Mouse (Mus musculus): ENCODE measurements around the gene Olfr770.
"Not testable (repeated sequence)": the region's sequence is repeated elsewhere in the genome, so short reads cannot be mapped to it uniquely, and the experiment has no call there.

The Olfr770 gene

DNA sequence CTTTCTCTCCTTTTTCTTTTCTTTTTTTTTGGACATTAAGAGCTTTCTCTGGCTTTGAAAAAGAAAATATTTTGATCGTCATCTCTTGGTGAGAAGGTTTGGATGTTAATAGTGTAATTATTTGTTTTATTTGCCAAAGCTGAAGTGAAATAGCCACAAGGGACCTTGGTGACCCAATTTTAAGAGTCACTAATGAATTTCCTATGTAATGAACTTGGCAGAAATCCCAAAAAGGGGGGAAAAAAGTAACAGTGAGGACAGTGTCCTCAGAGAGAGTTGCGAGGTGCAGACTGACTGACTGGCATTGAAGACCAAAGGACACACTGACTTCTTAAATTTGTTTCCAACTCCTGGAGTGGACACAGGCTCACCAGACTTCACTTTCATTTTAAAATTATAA, at the start of gene Olfr770:
Gene Olfr770 (minus strand): TSS at position 101 of the 400 bp plus-strand sequence.
- in situ Hi-C loops (cut with MboI), result no loop called here

DNA sequence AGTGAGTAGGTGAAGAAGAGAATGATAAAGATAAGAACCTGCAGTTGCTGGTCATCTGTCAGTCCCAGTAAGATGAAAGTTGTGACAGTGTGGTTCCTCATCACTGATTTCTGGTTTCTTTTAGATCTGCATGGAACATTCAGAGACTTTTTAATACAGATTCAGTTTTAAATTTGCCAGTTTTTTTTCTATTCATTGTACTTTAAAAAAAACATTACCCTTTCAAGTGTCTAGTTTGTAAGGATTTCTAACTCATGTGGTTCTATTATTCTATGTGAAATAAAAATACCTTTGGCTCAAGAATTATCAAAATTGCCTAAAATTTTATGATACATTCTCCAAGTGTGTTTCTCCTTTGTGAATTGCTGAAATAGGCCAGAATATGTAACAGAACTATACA, 48.5 kb upstream of the Olfr770 start, which contains the start of gene Olfr773:
Gene Olfr773 (minus strand): TSS at position 101 of the 400 bp plus-strand sequence.
- in situ Hi-C loops (cut with MboI), result not testable (repeated sequence)

DNA sequence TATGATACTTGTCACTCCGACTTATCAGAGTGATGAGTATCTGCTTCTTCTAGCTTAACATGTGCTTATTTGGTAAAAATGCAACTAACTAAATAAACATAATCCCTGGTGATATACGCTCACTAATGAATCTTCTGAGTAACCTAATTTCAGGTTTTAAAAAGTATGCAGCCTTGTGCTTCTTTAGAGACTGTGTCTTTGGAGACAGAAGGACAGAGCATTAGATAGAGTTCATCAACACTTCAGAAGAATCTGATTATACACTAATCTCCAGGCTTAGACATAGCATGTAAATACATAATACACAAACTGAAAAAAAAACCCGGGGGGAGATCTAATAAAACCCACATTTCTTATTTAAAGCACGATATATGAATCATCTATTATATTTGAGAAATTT, 39.0 kb upstream of the Olfr770 start, which contains the start of gene Olfr772:
Gene Olfr772 (minus strand): TSS at position 101 of the 400 bp plus-strand sequence.
- in situ Hi-C loops (cut with MboI), result not testable (repeated sequence)

DNA sequence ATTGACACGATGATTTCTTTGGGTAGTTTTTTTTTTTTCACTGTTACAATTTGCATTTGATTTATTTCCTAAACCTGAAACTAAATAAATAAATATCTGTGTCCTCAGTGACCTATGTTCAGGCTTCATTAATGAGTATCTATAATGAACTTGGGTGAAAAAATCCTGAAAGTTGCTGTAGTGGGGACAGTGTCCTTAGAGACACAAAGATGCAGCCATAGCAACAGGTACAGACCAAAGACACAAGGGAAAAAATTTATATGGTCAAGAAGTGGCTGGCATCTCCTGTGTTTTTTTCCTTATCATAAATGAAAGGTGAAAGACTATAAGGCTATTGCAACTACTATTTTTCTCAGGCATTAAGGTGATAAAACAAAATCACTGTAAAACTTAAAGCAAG, 25.9 kb upstream of the Olfr770 start, which contains the start of gene Olfr771:
Gene Olfr771 (minus strand): TSS at position 101 of the 400 bp plus-strand sequence.
- in situ Hi-C loops (cut with MboI), result no loop called here

DNA sequence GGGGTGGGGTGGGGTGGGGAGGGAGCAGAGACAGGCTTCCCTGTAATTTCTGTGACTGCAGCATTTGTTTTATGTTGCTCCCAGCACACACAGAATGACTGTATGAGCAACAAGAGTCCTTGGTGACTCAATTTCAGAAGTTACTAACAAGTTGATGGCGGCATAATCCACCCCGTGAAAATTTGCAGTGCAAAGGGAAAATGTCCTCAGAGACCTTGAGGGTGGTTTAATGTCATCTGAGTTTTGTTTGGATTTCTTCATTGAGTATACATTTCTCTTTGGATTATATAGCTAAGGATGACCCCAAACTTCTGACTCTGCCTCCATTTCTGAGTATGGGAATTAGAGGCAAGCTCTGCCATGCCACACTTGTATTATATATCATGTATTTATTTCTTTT, 21.0 kb downstream of the Olfr770 start, which contains the start of gene Olfr769:
Gene Olfr769 (minus strand): TSS at position 101 of the 400 bp plus-strand sequence.
- in situ Hi-C loops (cut with MboI), result no loop called here

DNA sequence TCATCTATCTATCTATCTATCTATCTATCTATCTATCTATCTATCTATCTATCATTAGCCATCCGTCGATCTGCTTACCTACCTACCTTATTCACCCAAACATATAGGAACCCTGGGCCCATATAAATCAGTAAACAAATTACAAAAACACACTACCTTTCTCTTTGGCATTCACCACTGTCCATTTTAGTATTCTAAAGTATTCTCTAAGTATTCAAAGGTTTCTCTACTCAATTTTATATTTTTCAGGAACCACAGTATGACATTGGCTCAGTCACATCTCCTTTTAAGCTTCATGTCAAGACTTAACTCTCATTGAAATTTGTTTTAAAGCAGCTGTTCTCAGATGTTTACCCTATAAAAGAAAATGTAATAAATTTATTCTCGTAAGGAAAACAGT, 23.7 kb downstream of the Olfr770 start:
- in situ Hi-C loops (cut with MboI), result no loop called here

DNA sequence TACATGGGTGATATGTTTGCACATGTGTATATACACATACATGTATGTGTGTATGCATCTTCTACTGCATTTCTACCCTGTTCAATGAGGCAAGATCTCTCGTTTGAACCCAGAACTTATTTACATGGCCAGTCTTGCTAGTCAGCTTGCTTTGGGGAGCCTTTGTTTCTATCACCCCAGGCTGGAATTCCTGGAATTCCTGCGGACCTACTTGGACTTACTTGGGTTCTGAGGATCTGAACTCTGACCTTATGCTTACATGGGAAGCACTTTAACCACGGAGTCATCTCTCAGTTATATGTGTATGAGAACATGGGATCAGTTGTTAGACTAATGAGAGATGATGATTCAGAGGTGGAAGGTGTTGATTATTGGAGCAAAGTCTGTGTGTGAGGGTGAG, 37.6 kb downstream of the Olfr770 start:
- in situ Hi-C loops (cut with MboI), result no loop called here

DNA sequence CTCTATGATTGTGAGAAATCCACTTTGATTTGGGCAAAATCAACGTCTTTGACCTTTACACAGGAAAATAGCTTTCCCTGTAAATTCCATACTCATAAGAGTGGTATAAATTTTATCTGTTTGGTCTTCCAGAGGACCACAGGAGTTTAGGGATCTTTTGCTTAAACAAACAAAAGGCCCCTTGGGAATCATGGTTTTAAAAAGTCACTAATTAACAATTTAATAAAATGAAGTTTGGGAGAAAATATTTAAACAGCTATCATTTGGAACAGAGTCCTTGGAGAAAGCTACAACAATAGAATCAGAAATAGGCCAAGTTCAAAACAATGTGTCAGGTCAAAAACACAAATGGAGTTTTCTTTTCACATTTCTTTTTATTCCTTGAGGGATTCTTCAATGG, 39.5 kb downstream of the Olfr770 start, which contains the start of gene Olfr768:
Gene Olfr768 (minus strand): TSS at position 101 of the 400 bp plus-strand sequence.
- in situ Hi-C loops (cut with MboI), result no loop called here

DNA sequence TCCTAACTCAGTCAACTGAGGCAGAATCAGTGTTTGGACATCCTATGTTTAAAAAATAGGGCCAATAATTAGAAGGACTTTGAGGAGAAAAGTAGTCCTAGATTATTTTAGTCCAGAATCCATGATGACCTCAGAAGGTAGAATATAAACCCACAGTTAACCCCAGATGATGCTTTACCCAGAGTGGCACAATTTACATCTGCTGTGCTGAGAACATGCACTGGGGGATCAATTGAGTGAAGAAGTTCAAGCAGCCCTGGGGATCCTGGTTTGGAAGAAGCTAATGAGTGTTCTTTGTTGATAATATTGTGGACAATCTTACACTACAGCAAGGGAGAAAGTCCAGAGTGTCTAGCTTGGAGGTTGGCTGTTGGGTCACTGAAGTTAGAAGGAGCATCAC, 56.0 kb downstream of the Olfr770 start, which contains the start of gene Olfr767:
Gene Olfr767 (minus strand): TSS at position 101 of the 400 bp plus-strand sequence.
- in situ Hi-C loops (cut with MboI), result not testable (repeated sequence)

Measured in mature B cell (primary cell).